Mouse (Mus musculus): ENCODE measurements around the gene Ssbp2. TPM values are rescaled to one million over a fixed set of nuclear protein-coding genes. Genes with fewer than 3 reads are reported as not detected.

Ssbp2 gene
- polyA plus RNA-seq, 1 experiment: 125 TPM

- H3K27ac ChIP-seq (ENCODE audit: control insufficient read depth, insufficient read depth, low read length): no peak overlapping the region
- peaks cover 2% of the 10 kb centered on the region; the same call in 1 of the 2 replicates for H3K4me1 ChIP-seq (replicated peaks; ENCODE audit: control insufficient read depth, insufficient read depth, low read length)
- no peaks in the 10 kb centered on the region for H3K27me3 ChIP-seq (ENCODE audit: control insufficient read depth, insufficient read depth, low read length)
- TF ChIP-seq POLR2A (IDR thresholded peaks at IDR 0.05; ENCODE audit: control insufficient read depth, extremely low read depth, insufficient read depth, low read length, poor library complexity) (no peak), CTCF (IDR thresholded peaks at IDR 0.05; ENCODE audit: borderline replicate concordance, control insufficient read depth, extremely low read depth, insufficient read depth, low read length, poor library complexity) (no peak)
- no peak overlapping the region for H3K4me3 ChIP-seq (ENCODE audit: control insufficient read depth, insufficient read depth, low read length)
- WGBS: 87% methylated on average over 12 of the region's 12 CpGs
- H3K36me3 ChIP-seq (ENCODE audit: control insufficient read depth, insufficient read depth, low read length): no peaks in the 10 kb centered on the region
- DNase-seq: no peak
Observed at GRCm38 (mm10) chr13:91431392-91432355, 28.4 kb upstream of the Ssbp2 start.

- no peak overlapping the region for H3K27ac ChIP-seq (ENCODE audit: control insufficient read depth, insufficient read depth, low read length)
- H3K4me1 ChIP-seq (replicated peaks; ENCODE audit: control insufficient read depth, insufficient read depth, low read length): peaks cover 2% of the 10 kb centered on the region; the same call in 1 of the 2 replicates
- DNase-seq: no peak
- WGBS: 90% methylated on average over 11 of the region's 11 CpGs
- H3K27me3 ChIP-seq (ENCODE audit: control insufficient read depth, insufficient read depth, low read length): no peaks in the 10 kb centered on the region
- H3K4me3 ChIP-seq (ENCODE audit: control insufficient read depth, insufficient read depth, low read length): no peak overlapping the region
- H3K36me3 ChIP-seq (ENCODE audit: control insufficient read depth, insufficient read depth, low read length): no peaks in the 10 kb centered on the region
- TF ChIP-seq POLR2A (IDR thresholded peaks at IDR 0.05; ENCODE audit: control insufficient read depth, extremely low read depth, insufficient read depth, low read length, poor library complexity) (no peak), CTCF (IDR thresholded peaks at IDR 0.05; ENCODE audit: borderline replicate concordance, control insufficient read depth, extremely low read depth, insufficient read depth, low read length, poor library complexity) (no peak)
Observed at GRCm38 (mm10) chr13:91433021-91433420, 27.1 kb upstream of the Ssbp2 start.

DNA sequence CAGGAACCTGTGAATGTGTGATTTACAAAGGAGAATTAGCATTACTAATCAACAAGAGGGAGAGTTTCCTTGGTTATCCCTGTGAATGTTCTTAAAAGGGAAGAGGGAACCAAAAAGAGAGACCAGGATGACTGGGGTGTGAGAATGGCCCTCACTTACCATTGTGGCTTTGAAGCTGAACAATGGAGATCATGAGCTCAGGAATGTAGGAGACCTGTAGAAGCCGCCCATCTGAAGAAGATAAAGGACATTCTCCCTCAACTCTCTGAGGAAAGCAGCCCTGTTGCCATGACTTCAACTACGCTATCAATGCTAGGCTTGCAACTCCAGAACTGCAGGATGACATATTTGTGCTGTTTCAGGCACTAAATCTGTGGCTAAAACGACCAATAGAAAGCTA, 22.2 kb upstream of the Ssbp2 start:
- no peak overlapping the region for H3K27ac ChIP-seq (ENCODE audit: control insufficient read depth, insufficient read depth, low read length)

DNA sequence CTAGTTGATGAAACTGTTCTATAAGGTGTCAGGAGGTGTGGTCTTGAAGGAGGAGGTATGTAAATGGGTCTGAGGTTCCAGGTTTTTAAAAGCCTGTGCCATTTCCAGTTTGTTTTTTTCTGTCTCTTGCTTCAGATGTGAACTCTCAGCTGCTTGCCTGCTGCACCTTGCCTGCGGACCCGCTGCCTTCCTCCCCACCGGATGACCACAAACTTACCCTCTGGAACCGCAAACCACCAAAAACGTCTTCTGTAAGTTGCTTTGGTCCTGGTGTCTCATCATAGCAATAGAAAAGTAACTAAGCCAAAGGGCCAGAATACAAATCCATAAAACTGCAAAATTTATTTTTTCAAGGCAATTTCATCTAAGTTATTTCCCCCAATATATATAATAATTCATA, 18.6 kb upstream of the Ssbp2 start:
- Histone ChIP-seq H3K27me3 (ENCODE audit: control insufficient read depth, insufficient read depth, low read length) (no peaks in the 10 kb centered on the region), H3K27ac (ENCODE audit: control insufficient read depth, insufficient read depth, low read length) (no peak overlapping the region), H3K4me1 (replicated peaks; ENCODE audit: control insufficient read depth, insufficient read depth, low read length) (peaks cover 7% of the 10 kb centered on the region; the same call in 1 of the 2 replicates), H3K4me3 (ENCODE audit: control insufficient read depth, insufficient read depth, low read length) (no peak overlapping the region), H3K36me3 (ENCODE audit: control insufficient read depth, insufficient read depth, low read length) (no peaks in the 10 kb centered on the region)
- WGBS: 4% methylated on average over 5 of the region's 5 CpGs
- TF ChIP-seq POLR2A (IDR thresholded peaks at IDR 0.05; ENCODE audit: control insufficient read depth, extremely low read depth, insufficient read depth, low read length, poor library complexity) (no peak), CTCF (IDR thresholded peaks at IDR 0.05; ENCODE audit: borderline replicate concordance, control insufficient read depth, extremely low read depth, insufficient read depth, low read length, poor library complexity) (no peak)
- peak; percentile 41 for DNase-seq

More for the DNA sequence above, 22.2 kb upstream of the Ssbp2 start:
- Histone ChIP-seq H3K4me1 (replicated peaks; ENCODE audit: control insufficient read depth, insufficient read depth, low read length) (peaks cover 5% of the 10 kb centered on the region; the same call in 1 of the 2 replicates), H3K27me3 (ENCODE audit: control insufficient read depth, insufficient read depth, low read length) (no peaks in the 10 kb centered on the region), H3K4me3 (ENCODE audit: control insufficient read depth, insufficient read depth, low read length) (no peak overlapping the region), H3K36me3 (ENCODE audit: control insufficient read depth, insufficient read depth, low read length) (no peaks in the 10 kb centered on the region)
- 86% methylated on average over 3 of the region's 3 CpGs for WGBS
- TF ChIP-seq POLR2A (IDR thresholded peaks at IDR 0.05; ENCODE audit: control insufficient read depth, extremely low read depth, insufficient read depth, low read length, poor library complexity) (no peak), CTCF (IDR thresholded peaks at IDR 0.05; ENCODE audit: borderline replicate concordance, control insufficient read depth, extremely low read depth, insufficient read depth, low read length, poor library complexity) (no peak)
- DNase-seq: no peak

GRCm38 (mm10) chr13:91446728-91447127, 13.4 kb upstream of the Ssbp2 start:
- H3K27ac ChIP-seq (ENCODE audit: control insufficient read depth, insufficient read depth, low read length): no peak overlapping the region
- no peak for TF ChIP-seq POLR2A (IDR thresholded peaks at IDR 0.05; ENCODE audit: control insufficient read depth, extremely low read depth, insufficient read depth, low read length, poor library complexity)
- TF ChIP-seq CTCF (IDR thresholded peaks at IDR 0.05; ENCODE audit: borderline replicate concordance, control insufficient read depth, extremely low read depth, insufficient read depth, low read length, poor library complexity): no peak
- 92% methylated on average over 2 of the region's 2 CpGs for whole genome bisulfite sequencing
- peaks cover 5% of the 10 kb centered on the region; the same call in 1 of the 2 replicates for H3K4me1 ChIP-seq (replicated peaks; ENCODE audit: control insufficient read depth, insufficient read depth, low read length)
- H3K4me3 ChIP-seq (ENCODE audit: control insufficient read depth, insufficient read depth, low read length): no peak overlapping the region
- no peaks in the 10 kb centered on the region for H3K27me3 ChIP-seq (ENCODE audit: control insufficient read depth, insufficient read depth, low read length)
- no peak for DNase-seq
- no peaks in the 10 kb centered on the region for H3K36me3 ChIP-seq (ENCODE audit: control insufficient read depth, insufficient read depth, low read length)

DNA sequence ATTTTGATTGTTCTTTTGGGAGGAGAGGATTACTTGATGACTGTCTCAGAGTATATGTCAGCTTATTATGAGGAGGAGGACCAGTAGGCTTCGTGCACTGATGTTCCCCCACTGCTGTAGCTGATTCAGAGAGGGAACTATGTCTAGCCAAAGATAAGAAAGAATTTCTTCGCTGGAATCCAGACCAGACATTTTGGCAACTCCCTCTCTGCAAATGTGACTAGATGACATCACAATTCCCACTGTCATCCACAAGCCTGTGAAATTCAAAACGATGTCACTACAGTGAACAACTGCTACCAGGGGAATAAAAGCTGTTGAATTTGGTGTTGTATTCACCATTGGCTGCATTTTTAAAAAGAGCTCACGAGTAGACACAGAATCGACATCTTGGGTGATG, 11.1 kb upstream of the Ssbp2 start:
- 90% methylated on average over 5 of the region's 5 CpGs for whole genome bisulfite sequencing
- TF ChIP-seq POLR2A (IDR thresholded peaks at IDR 0.05; ENCODE audit: control insufficient read depth, extremely low read depth, insufficient read depth, low read length, poor library complexity) (no peak), CTCF (IDR thresholded peaks at IDR 0.05; ENCODE audit: borderline replicate concordance, control insufficient read depth, extremely low read depth, insufficient read depth, low read length, poor library complexity) (no peak)
- H3K4me1 ChIP-seq (replicated peaks; ENCODE audit: control insufficient read depth, insufficient read depth, low read length): peaks cover 6% of the 10 kb centered on the region
- H3K4me3 ChIP-seq (ENCODE audit: control insufficient read depth, insufficient read depth, low read length): no peak overlapping the region
- no peaks in the 10 kb centered on the region for H3K36me3 ChIP-seq (ENCODE audit: control insufficient read depth, insufficient read depth, low read length)
- no peaks in the 10 kb centered on the region for H3K27me3 ChIP-seq (ENCODE audit: control insufficient read depth, insufficient read depth, low read length)
- DNase-seq: no peak
- no peak overlapping the region for H3K27ac ChIP-seq (ENCODE audit: control insufficient read depth, insufficient read depth, low read length)

Measured in thymus, adult 2 months (tissue).